Mouse (Mus musculus): ENCODE measurements at regions not wholly inside any gene's neighbourhood (a gene's known extent, or its start where the extent isn't known, plus 50 kb on each side); places are given as distances from the start of the nearest gene placed in this dataset.

DNA sequence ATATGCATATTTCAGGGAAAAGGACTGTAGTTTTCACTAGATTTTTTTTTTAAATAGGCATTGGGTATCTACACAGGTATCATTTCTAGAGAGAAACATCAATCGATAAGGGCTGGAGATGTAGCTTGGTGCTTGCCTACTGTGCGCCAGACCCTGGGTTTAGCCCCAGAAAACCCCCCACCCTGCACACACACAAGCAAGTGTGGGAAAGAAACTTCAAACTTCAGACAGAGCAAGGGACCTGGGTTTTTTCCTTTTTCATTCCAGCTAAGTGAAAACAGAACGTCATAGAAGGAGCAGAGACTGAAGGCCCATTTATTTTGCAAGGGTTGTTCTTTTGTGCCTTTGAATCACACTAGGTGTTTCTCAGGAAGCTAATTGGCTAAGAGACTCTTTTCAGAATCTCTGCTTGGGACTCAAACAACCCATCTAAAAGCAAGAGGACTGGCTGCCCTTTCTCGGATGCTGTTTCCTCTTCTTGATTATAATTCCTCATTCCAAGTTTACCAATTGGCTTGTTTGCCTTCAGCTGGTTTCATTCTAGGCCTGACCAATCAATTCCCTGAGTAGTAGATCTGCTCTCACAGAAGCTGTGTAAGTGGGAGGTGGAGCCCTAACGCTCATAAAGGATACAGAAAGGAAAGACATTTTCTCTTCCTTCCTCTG, 150.1 kb downstream of the Nufip1 start:
- TF ChIP-seq CTCF (IDR thresholded peaks at IDR 0.05; ENCODE audit: extremely low read depth, insufficient read depth, insufficient read length, insufficient replicate concordance), result no peak
- no peak for TF ChIP-seq POLR2A (IDR thresholded peaks at IDR 0.05; ENCODE audit: low read depth, low read length)
